Mouse (Mus musculus) kidney, adult 11 months (tissue): ENCODE measurements around the gene Pla2g15.
A peak's percentile ranks its signal among the peaks of the same experiment; 100 is the strongest.
"Not testable (repeated sequence)": the region's sequence is repeated elsewhere in the genome, so short reads cannot be mapped to it uniquely, and the experiment has no call there.

Experiments used
- DNase-seq: peaks from one replicate; pipeline ENCODE4 v3.0.0; 2022

Pla2g15 gene

GRCm38 (mm10) chr8:106169934-106170480, 19.8 kb downstream of the Pla2g15 start:
- no peak for DNase-seq

GRCm38 (mm10) chr8:106173566-106173965, 23.4 kb downstream of the Pla2g15 start:
- no peak for DNase-seq

GRCm38 (mm10) chr8:106176891-106177290, 26.7 kb downstream of the Pla2g15 start:
- DNase-seq, result no peak

GRCm38 (mm10) chr8:106177594-106177993, 27.4 kb downstream of the Pla2g15 start:
- DNase-seq, result no peak

GRCm38 (mm10) chr8:106178428-106178827, 28.2 kb downstream of the Pla2g15 start:
- no peak for DNase-seq

GRCm38 (mm10) chr8:106185628-106186270, 35.5 kb downstream of the Pla2g15 start:
- peak; percentile 35 for DNase-seq

- no peak for DNase-seq
These were observed 36.2 kb downstream of the Pla2g15 start for GRCm38 (mm10) chr8:106186394-106186793.

- DNase-seq, result no peak
These were observed 39.0 kb downstream of the Pla2g15 start for GRCm38 (mm10) chr8:106189162-106189561.

GRCm38 (mm10) chr8:106191639-106192038, 41.4 kb downstream of the Pla2g15 start:
- DNase-seq, result no peak

- DNase-seq, result no peak
These were observed 43.0 kb downstream of the Pla2g15 start for GRCm38 (mm10) chr8:106193162-106193561.

- DNase-seq, result no peak
These were observed 43.9 kb downstream of the Pla2g15 start for GRCm38 (mm10) chr8:106194062-106194461.

- DNase-seq, result no peak
These were observed 48.5 kb downstream of the Pla2g15 start for GRCm38 (mm10) chr8:106198741-106199140.

GRCm38 (mm10) chr8:106199596-106199995, 49.4 kb downstream of the Pla2g15 start:
- not testable (repeated sequence) for DNase-seq

- no peak for DNase-seq
These were observed 60.0 kb downstream of the Pla2g15 start for GRCm38 (mm10) chr8:106210035-106210731.

GRCm38 (mm10) chr8:106210821-106211345, 60.7 kb downstream of the Pla2g15 start, which contains the start of the genes Slc7a6os and Prmt7:
Gene Slc7a6os (minus strand): TSS chr8:106210935.
Gene Prmt7 (plus strand): TSS chr8:106210936.
- DNase-seq, result peak; percentile 92

GRCm38 (mm10) chr8:106211421-106211820, 61.2 kb downstream of the Pla2g15 start:
- DNase-seq, result no peak

- DNase-seq, result no peak
These were observed 63.8 kb downstream of the Pla2g15 start for GRCm38 (mm10) chr8:106213959-106214358.
